Mouse (Mus musculus) liver, embryonic 14.5 days (tissue): ENCODE results near the gene Art5.

ENCODE experiments used
- CTCF ChIP-seq: IDR thresholded peaks from 2 replicates; pipeline ENCODE4 v1.5.1; 2016; ENCODE audit warnings: antibody characterized with exemption, low read depth, control low read depth
- EP300 ChIP-seq: IDR thresholded peaks from 2 replicates; pipeline ENCODE4 v1.6.1; 2016; ENCODE audit warnings: antibody characterized with exemption, low read depth

DNA sequence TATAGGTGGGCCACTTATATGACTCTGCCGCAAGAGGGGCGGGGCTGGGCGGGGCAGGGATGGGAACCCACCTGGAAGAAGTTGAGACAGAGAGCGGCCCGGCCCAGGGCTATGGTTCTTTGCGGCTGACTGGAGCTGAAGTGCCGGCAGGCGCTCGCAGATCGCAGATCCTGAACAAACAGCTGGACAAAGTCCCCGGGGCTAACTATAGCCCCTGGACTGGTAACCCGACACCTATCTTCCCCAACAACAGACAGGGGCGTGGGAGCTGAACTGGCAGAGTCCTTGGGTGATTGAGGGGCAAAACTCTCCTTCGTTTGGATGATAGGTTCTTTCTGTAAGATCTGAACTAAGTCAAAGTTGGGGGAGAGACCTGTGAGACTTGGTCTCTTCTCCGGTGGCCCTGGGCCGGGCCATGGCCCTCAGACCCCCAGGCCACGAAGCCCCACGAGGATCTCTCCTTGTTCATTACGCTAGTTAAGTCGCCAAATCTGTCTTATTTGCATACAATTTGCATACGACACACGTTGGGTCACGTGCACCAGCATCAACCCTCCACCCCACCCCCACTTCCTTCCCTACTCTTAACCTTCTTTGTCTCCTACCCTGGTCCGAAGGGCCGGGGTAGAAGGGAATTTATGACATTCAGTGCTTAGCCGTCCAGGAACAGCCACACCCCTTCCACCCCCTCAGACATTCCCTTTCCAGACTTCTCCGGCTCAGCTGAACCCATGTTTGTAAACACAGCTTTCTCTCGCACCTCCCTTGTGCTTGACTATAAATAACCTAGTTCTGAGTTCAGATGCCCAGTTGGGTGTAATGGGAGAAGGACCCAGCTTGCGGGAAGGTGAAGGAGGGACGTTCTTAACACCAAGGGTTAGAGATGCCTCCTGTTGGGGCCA is 9.3 kb downstream of the Art5 start:
- TF ChIP-seq CTCF (no peak), EP300 (no peak)
